Mouse (Mus musculus): ENCODE data around the gene Klhdc1.
A peak's percentile ranks its signal among the peaks of the same experiment; 100 is the strongest.

GRCm38 (mm10) chr12:69198164-69198535, 42.8 kb upstream of the Klhdc1 start, which contains the start of gene Dnaaf2:
- no peak for TF ChIP-seq CTCF (conservative IDR thresholded peaks at IDR 0.05 in 1 of 2, IDR thresholded peaks at IDR 0.05 in 1 of 2; ENCODE audit: low read depth in 2 of 2, low read length in 2 of 2)
- no peak for TF ChIP-seq MYC (IDR thresholded peaks at IDR 0.05; ENCODE audit: low read depth, low read length)
- TF ChIP-seq KAT2A (IDR thresholded peaks at IDR 0.05; ENCODE audit: insufficient replicate concordance, low read length): no peak
- no peak for TF ChIP-seq USF1 (IDR thresholded peaks at IDR 0.05; ENCODE audit: low read depth, low read length)
- TF ChIP-seq EP300 (IDR thresholded peaks at IDR 0.05; ENCODE audit: low read length): no peak
- TF ChIP-seq GABPA (IDR thresholded peaks at IDR 0.05; ENCODE audit: insufficient replicate concordance, low read depth, low read length): no peak
- no peak for TF ChIP-seq ZC3H11A (IDR thresholded peaks at IDR 0.05; ENCODE audit: low read depth, low read length)
- TF ChIP-seq POLR2A (IDR thresholded peaks at IDR 0.05; ENCODE audit: low read depth, low read length): 0 out of 2 replicates have a peak, but pooled peaks have one; percentile 20
- 0 out of 2 replicates have a peak, but pooled peaks have one; percentile 23 for TF ChIP-seq MAX (IDR thresholded peaks at IDR 0.05; ENCODE audit: low read length)
- TF ChIP-seq BHLHE40 (IDR thresholded peaks at IDR 0.05; ENCODE audit: low read depth, low read length): peak; percentile 10; the same call in 1 of the 2 replicates
- TF ChIP-seq USF2 (conservative IDR thresholded peaks at IDR 0.05; ENCODE audit: low read depth, low read length): no peak
- no peak for TF ChIP-seq POLR2AphosphoS2 (IDR thresholded peaks at IDR 0.05; ENCODE audit: low read depth, low read length)
